Mouse (Mus musculus) liver, adult (tissue): ENCODE measurements around the gene Zswim4.

Experiments
- GATA4 ChIP-seq: IDR thresholded peaks from 2 replicates; pipeline ENCODE4 v1.6.1; 2014; ENCODE audit warnings: mild to moderate bottlenecking, low read length; ENCODE audit not compliant: insufficient replicate concordance

The Zswim4 gene

DNA sequence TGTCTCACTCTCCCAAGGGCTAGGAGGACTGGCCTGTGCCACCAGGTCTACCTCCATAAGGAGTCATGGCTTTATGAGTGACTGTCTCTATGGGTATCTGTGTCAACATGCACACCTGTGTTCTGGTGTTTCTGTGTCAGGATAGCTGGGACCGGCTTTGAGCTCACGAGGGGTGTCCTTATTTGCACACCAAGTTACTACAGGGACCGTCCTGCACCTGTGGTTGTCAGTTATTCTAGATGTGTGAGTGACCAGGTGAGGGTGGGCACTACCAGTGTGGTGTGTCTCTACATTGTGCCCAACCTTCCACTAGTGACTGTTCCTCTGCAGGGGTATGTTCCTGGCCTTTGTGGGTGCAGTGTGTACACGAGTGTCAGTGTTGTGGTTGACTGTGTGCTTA, 54.0 kb downstream of the Zswim4 start:
- no peak for TF ChIP-seq GATA4

DNA sequence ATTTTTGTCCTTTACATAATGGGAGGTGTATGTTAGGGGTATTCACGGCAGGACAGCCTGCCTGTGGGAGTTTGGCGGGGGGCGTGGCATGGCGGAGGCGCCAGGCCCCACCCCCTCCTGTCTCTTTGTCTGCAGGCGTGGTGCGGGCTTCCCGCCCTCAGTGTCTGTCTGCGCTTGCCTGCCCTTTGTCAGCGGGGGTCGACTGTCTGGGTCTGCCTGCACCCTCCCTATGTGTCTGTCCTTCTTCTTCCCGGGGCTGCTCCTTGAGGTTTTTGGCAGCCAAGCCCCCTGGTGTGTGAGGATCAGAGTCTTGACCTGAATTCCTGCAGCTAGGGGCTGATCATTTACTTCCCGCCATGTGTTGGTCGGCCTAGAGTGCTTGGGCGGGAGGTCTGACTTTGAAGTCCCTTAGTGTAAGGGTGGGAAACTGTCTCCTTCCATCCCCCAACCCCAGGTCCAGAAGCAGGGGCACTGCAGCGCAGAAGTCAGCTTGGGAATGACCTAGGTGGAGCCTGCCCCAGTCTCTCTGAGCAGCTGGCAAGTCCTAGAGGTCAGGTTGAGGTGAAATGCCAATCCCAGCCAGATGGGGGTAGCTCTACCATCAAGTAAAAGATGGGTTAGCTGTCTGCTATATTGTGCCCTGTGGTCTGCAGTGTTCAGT, 56.2 kb downstream of the Zswim4 start:
- TF ChIP-seq GATA4, result no peak

DNA sequence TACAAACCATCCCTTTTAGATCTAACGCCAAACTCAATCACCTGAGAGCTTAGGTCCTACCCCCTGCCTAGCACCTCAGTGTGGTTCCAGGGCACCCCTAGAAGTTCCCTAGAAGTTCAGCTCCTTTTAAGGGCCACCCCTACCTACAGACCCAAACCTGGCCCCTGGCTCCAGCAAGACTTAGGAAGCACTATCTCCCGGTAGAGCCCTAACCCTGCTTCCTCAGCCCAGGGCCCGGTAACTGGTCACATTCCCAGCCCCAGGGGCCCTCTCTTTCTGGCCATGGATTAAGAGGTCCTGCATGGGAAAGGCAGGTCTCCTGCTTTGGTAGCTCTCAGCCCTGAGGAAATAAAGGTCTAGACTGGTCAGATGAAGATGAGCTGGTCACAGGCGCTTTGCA, 56.9 kb downstream of the Zswim4 start:
- no peak for TF ChIP-seq GATA4

DNA sequence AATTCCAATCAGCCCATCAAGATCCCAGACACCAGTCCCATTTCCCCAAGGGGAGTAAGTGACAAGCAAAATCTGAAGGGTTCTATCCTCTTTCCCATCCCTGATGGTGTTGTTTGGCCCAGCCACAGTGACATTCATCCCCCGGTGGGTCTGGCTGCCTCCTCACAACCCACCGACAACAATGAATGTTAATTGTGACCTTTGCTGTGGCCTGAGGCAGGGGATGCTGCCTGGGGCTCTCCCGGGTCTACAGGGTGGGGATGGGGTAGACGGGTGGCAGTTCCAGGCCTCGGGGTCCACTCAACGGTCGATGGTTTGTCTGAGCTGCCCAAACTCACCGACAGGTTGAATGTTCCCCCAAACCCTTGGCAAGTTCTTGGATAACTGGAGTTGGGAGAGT, 58.3 kb downstream of the Zswim4 start:
- no peak for TF ChIP-seq GATA4

DNA sequence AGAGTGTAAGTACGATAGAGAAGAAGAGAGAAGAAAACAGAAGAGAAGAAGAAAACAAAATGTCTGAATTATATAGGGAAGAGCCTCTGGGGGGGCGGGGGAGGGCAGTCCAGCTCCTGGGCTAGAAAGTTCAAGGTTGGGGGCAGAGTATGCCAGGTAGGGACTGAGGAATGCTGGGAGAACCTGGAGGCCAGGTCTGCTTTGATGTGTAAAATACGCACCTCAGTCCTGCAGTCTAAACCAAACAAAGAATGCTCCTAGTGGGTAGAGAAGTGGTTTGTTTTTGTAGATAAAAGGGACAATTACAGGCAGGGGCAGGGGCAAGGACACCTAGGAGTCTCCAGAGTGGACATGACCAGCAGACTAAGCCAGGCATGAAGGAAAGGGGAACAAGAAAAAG, 59.5 kb downstream of the Zswim4 start:
- no peak for TF ChIP-seq GATA4

DNA sequence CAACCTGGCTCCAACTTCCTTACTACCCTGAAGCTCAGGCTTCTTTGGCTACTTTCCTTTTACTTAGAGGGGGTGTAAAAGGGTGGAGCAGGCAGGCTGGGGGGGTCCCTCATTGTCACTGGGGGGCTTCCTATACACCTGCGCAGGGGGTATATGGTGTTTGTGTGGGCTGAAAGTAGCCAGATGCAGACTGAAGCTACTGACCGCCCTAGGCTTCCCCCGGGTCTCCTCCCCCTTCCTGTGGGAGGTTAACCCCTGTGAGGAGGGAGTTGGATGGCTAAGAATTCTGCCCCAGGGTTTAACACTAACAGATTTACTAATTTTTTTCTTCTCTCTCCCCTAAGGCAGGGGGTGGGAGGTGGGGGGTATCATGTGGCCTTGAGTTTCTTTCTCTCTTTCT, 60.3 kb downstream of the Zswim4 start:
- no peak for TF ChIP-seq GATA4

DNA sequence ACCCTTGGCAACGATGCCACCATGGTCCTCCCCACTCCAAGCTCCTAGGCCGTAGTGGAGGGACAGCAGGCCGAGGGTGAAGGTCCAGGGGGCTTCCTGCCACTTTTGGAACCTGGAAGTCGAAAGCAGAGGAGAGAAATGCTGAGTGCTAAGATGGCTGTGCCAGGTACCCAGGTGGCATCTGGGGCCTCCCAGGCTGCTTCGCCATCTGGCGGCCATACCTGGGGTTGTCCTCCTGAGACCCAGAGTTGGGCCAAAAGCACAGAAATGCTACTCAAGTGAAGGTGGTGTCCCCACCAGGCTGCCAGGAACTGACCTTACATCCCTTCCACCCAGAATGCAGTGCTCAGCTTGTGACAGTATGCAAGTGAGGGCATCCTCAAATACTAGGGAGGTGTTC, 63.0 kb downstream of the Zswim4 start:
- no peak for TF ChIP-seq GATA4

DNA sequence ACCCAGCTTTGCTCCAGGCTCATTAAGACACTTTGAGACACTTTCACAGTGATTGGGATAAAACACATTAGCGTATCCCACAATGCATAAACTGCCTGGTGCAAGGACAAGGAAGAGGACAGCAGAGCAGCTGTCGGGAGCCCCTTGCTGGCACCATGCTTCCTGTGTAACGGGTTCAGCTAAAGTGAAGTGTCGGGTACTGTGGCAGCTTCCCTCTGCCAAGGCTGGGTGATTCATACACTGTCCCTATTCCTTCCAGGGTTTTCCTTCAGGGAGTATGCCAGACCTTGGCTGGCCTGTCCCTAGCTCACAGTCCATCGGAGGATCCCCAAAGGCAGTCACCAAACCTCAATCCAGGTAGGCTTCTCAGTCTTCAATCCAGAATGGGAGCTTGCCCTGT, 66.8 kb downstream of the Zswim4 start:
- TF ChIP-seq GATA4, result no peak

DNA sequence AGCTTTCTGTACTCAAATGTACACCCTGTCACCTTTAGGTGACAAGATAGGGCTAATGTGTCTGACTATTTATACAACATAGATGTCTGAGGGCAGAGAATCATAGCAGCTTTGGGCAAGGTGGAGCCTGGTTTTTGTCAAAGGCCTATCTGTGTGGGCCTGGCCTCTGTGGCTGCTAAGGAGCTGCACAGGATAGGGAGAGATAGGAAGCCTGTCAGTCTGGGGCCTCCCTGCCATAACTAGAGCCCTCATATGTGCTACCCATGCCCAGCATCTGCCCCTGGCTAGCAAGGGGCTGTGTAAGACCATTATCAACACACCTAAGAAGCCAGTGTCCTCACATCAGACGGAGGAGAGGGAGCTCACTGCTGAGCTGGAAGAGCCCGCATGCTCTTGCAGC, 69.2 kb downstream of the Zswim4 start:
- no peak for TF ChIP-seq GATA4
